Mouse (Mus musculus): ENCODE data around the gene Arf4. TPM values are rescaled to one million over a fixed set of nuclear protein-coding genes. Genes with fewer than 3 reads are reported as not detected.
"Not testable (repeated sequence)": the region's sequence is repeated elsewhere in the genome, so short reads cannot be mapped to it uniquely, and the experiment has no call there.

The Arf4 gene
- total RNA-seq, 2 experiments from 2014 or later = 108 to 114 TPM

GRCm38 (mm10) chr14:26662488-26662887, 24.6 kb downstream of the Arf4 start:
- intact Hi-C loops (cut with DNase I) = loop anchor here (10.0 kb wide), 1 partner anchor 372 kb away; the partner anchor contains the start of gene Il17rd
- Histone ChIP-seq H3K4me3 (no peak overlapping the region), H3K27ac (no peak overlapping the region)
- TF ChIP-seq CTCF (IDR thresholded peaks at IDR 0.05) = no peak
- DNase-seq (ENCODE audit: extremely low spot score in 1 of 2, low spot score in 2 of 2) = no peak

DNA sequence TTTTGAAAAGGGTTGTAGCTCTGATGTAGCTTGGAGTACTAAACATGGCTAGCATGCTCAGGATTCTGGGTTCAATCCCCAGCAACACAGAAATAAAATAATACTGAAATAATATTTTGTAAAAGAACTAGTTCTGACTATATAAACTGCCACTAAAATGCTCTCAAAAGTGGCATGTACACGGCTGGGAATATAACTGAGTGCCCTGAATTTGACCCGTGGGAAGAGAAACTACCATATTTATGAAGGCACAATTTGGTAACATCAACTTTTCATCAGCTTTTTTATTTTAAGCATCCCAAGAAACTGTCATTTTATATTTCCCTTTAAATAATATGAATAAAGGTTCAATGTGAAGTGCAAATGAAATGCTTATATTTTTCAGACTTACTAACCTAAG, 26.0 kb downstream of the Arf4 start:
- H3K4me3 ChIP-seq = no peak overlapping the region
- DNase-seq (ENCODE audit: extremely low spot score in 1 of 2, low spot score in 2 of 2) = no peak
- no peak for TF ChIP-seq CTCF (IDR thresholded peaks at IDR 0.05)
- intact Hi-C loops (cut with DNase I) = loop anchor here (10.0 kb wide), 1 partner anchor 371 kb away; the partner anchor contains the start of gene Il17rd
- H3K27ac ChIP-seq = no peak overlapping the region

- DNase-seq (ENCODE audit: extremely low spot score in 1 of 2, low spot score in 2 of 2) = no peak
- intact Hi-C loops (cut with DNase I) = loop anchor here (2.0 to 10.0 kb wide), 4 partner anchors 29 to 429 kb away; partner anchors contain the start of genes Appl1, Arf4 and Il17rd
- TF ChIP-seq CTCF (IDR thresholded peaks at IDR 0.05) = no peak
- H3K27ac ChIP-seq = no peak overlapping the region; the same call in 1 of the 2 replicates
- peak overlapping the region; percentile 92 for H3K4me3 ChIP-seq
Observed at GRCm38 (mm10) chr14:26667991-26668370, 30.1 kb downstream of the Arf4 start.

- peak overlapping the region; percentile 96 for H3K27ac ChIP-seq
- intact Hi-C loops (cut with DNase I) = loop anchor here (2.0 to 10.0 kb wide), 4 partner anchors 30 to 429 kb away; partner anchors contain the start of genes Appl1, Arf4 and Il17rd
- peak overlapping the region; percentile 92 for H3K4me3 ChIP-seq
- no peak; the same call in 1 of the 2 replicates for TF ChIP-seq CTCF (IDR thresholded peaks at IDR 0.05)
- peak; percentile 56 to 58 for DNase-seq (ENCODE audit: extremely low spot score in 1 of 2, low spot score in 2 of 2)
Observed at GRCm38 (mm10) chr14:26668371-26669291, 30.8 kb downstream of the Arf4 start.

DNA sequence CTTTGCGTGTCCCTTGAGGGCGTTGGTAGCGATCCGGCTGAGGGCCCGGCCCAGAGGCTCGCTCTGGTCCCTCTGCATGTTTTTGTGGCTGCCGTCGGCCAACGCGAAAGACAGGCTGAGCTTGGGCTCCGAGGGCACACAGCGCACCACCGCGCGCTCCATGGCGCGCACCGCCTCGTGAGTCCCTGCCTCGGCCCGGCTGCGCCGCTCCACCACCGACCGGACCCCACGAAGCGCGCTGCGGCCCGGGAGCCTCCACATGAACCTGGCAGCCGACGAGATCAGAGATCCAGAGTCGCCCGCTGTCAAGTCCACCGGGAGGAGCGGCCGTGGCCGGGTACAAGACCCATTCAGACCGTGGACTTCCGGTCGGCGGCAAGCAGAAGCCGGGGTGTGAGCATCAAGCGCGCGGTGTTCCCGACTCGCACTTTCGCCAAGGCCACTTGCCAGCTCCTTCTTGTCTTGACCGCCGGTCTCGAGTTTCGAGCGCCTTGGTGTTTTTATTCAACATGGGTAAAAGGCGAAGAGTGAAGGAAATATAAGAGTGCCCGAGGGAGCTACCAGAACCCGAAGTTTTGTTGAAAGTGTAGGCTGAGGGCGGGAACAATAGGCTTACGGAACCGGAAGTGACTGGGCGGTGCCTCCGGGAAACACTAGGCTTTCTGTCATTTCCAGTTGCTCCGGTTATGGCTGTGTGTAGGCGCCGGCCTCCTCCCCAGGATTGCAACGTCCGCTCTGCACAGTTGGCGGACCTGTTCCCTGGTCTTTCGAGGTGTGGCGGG, 31.6 kb downstream of the Arf4 start, which contains the start of gene Pde12:
Gene Pde12, minus strand, starts transcription at position 592 of the 782 bp plus-strand sequence.
- intact Hi-C loops (cut with DNase I) = loop anchor here (2.0 to 10.0 kb wide), 4 partner anchors 31 to 428 kb away; partner anchors contain the start of genes Appl1, Arf4 and Il17rd
- peak; percentile 84 to 86 for DNase-seq (ENCODE audit: extremely low spot score in 1 of 2, low spot score in 2 of 2)
- H3K4me3 ChIP-seq = peak within 1 kb of the TSS; percentile 92

DNA sequence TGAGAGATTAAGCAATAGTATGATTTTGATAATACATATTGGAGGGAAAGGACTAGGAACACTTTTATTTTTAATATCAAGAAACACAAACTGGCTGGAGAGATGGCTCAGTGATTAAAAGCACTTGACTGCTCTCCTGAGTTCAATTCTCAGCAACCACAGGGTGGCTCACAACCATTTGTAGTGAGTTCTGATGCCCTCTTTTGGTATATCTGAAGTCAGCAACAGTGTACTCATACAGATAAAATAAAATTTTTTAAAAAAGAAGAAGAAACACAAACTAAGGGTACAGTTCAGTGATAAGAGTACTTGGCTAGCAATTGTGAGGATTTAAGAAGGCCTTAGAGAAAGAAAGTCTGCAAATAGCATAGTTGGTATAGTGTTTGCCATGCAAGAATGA, 33.1 kb downstream of the Arf4 start:
- intact Hi-C loops (cut with DNase I) = no loop called here
- H3K4me3 ChIP-seq = no peak overlapping the region
- TF ChIP-seq CTCF (IDR thresholded peaks at IDR 0.05) = peak; percentile 4
- H3K27ac ChIP-seq = no peak overlapping the region
- no peak for DNase-seq (ENCODE audit: extremely low spot score in 1 of 2, low spot score in 2 of 2)

More for the DNA sequence above, 31.6 kb downstream of the Arf4 start, which contains the start of gene Pde12:
- no peak; the same call in 1 of the 2 replicates for TF ChIP-seq CTCF (IDR thresholded peaks at IDR 0.05)
- H3K27ac ChIP-seq = peak within 1 kb of the TSS; percentile 96

DNA sequence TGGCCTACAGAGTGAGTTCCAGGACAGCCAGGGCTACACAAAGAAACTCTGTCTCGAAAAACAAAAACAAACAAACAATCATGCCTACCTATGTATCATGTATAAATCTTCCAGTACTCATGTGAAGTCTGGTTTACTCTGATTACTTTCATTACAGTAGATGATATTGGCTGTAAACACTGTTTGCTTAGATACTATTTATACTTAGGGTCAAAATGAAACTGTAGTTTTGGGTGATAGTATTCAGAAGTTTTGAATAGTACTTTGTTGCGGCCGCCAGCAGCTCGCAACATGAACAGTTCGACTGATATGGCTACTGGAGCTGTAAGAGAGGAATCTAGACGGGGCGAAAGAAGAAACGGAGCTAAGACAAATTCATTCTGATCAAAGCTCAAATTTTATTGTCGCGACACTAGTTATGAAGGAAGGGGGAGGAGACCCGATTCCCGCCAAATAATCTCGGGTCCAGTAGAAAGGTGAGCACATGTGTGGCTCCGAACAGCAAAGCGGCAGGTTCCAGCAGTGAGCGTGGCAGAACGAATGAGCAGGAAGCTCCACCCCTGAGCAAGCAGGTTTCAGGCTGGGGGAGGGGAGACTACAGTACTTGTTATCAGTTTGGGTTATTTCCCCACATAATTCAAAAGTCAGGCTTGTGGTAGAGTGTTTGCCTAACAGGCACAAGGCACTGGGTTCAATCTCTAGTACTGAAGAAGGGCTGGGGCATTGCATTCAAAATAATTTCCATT, 34.2 kb downstream of the Arf4 start:
- intact Hi-C loops (cut with DNase I); H3K4me3 ChIP-seq; DNase-seq (ENCODE audit: extremely low spot score in 1 of 2, low spot score in 2 of 2); H3K27ac ChIP-seq: not testable (repeated sequence)

- H3K4me3 ChIP-seq; intact Hi-C loops (cut with DNase I): not testable (repeated sequence)
Observed at GRCm38 (mm10) chr14:26674476-26675169, 36.7 kb downstream of the Arf4 start.

DNA sequence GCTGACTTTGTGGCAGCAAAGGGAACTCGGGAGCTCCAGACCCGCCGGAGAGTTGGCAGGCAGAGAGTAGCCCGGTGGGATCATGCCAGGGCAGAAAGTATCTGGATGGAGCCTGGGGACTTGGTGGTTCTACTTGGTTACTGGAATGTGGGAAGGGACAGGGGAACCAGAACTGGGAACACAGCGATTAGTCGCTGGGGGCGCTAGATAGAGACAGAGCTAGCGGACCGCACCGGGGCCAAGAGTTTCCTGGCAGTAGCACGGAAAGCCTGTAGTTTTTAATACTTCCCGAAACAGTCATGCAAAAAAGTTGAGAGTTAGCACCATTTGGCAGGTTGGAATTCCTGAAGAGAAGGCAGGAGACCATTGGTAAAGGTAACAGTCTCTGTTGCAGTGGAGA, 37.5 kb downstream of the Arf4 start:
- DNase-seq (ENCODE audit: extremely low spot score in 1 of 2, low spot score in 2 of 2) = no peak
- intact Hi-C loops (cut with DNase I) = no loop called here
- no peak overlapping the region for H3K4me3 ChIP-seq
- no peak overlapping the region for H3K27ac ChIP-seq
- TF ChIP-seq CTCF (IDR thresholded peaks at IDR 0.05) = peak; percentile 29

More at GRCm38 (mm10) chr14:26674476-26675169, 36.7 kb downstream of the Arf4 start:
- not testable (repeated sequence) for DNase-seq (ENCODE audit: extremely low spot score in 1 of 2, low spot score in 2 of 2); H3K27ac ChIP-seq

DNA sequence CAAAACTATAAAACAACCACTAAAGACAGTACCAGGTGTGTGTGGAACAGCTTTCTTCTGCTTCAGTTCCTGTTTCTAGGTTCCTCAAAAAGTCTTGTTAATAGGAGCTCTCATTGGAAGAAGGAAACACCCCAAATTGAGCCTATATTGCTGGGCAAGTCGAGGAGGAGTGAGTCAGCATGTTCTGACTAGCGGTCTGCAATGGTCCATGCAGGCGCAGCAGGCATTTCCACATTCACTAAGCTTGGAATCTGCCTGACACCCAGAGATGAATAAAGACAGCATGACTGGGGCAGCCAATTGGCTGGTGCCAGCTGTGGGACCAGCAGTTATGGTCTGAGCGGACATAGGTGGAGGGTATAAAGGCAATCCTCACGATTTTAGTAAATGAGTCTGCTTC, 37.9 kb downstream of the Arf4 start:
- no peak overlapping the region for H3K27ac ChIP-seq
- no peak for DNase-seq (ENCODE audit: extremely low spot score in 1 of 2, low spot score in 2 of 2)
- intact Hi-C loops (cut with DNase I) = no loop called here
- no peak overlapping the region for H3K4me3 ChIP-seq
- no peak for TF ChIP-seq CTCF (IDR thresholded peaks at IDR 0.05)

All from left cerebral cortex, adult 2 months (tissue).